Mouse (Mus musculus): Measurements from ENCODE around the gene Foxp4.

DNA sequence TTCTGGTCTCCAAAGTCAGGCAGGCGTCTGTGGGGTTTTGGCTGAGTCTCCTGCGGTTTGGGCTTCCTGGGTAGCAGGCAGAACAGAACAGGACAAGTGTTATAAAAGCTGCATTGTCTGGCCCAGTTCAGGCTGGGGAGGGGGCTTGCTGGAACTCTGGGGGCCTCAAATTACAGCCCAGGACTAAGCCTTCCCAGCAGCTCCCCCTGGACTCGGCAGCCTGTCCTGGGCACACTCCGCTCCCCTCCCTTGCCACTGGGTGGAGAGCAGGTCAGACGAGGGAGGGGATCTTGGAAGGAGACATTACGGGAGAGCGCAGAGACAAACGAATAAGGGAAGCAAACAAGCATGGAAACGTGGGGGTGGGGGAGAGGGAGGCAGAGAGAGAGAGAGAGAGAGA, 93.3 kb downstream of the Foxp4 start:
- no peak for TF ChIP-seq POLR2A (IDR thresholded peaks at IDR 0.05; ENCODE audit: borderline replicate concordance, insufficient read depth, low read length)
- no peak for TF ChIP-seq CTCF (IDR thresholded peaks at IDR 0.05; ENCODE audit: borderline replicate concordance, insufficient read depth, low read depth, low read length)
